Mouse (Mus musculus) activated CD4-positive, CD25-positive, alpha-beta regulatory T cell (primary cell): ENCODE data around the gene Bcan. TPM values are rescaled to one million over a fixed set of nuclear protein-coding genes. Genes with fewer than 3 reads are reported as not detected.

Experiments
- polyA plus RNA-seq, 2 experiments: library from polyadenylated mRNA; unstranded; fragments of 100-300 nt; shearing (Covaris generic); gene quantifications; one replicate each; pipeline ENCODE4 v1.2.1; 2017

Bcan gene
- polyA plus RNA-seq = not detected

GRCm38 (mm10) chr3:88000181-88000580 lies at the start of gene Bcan:
Bcan (minus strand) TSS chr3:88000230.

GRCm38 (mm10) chr3:88042661-88043421 lies 42.8 kb upstream of the Bcan start, which contains the start of gene Gpatch4:
Gpatch4 (plus strand) TSS chr3:88043108.

GRCm38 (mm10) chr3:88027434-88028186 lies 27.6 kb upstream of the Bcan start, which contains the start of gene Hapln2:
Hapln2 (minus strand) TSS chr3:88027583.

GRCm38 (mm10) chr3:87970939-87971488 lies 29.0 kb downstream of the Bcan start, which contains the start of gene Nes:
Nes (plus strand) TSS chr3:87971078.

GRCm38 (mm10) chr3:87948378-87949265 lies 51.4 kb downstream of the Bcan start, which contains the start of gene Crabp2:
Crabp2 (plus strand) TSS chr3:87948666.

Other genes with a start within 250 kb of the Bcan start
- gene Ntrk1, start 205.1 kb downstream of the Bcan start, polyA plus RNA-seq = under 1 TPM in 1 of 2 experiments, not detected in 1; 0.23 TPM
- gene Insrr, start 203.3 kb downstream of the Bcan start, polyA plus RNA-seq = under 1 TPM; 0.34 to 0.94 TPM
- gene Pear1, start 175.9 kb downstream of the Bcan start, polyA plus RNA-seq = 10 to 100 TPM; 24.8 to 77.5 TPM
- 100 to 1,000 TPM; 228 to 330 TPM for gene Sh2d2a, start 153.5 kb downstream of the Bcan start, polyA plus RNA-seq
- 10 to 100 TPM; 13.8 to 16.3 TPM for gene Prcc, start 114.6 kb downstream of the Bcan start, polyA plus RNA-seq
- gene Hdgf, start 93.9 kb downstream of the Bcan start, polyA plus RNA-seq = 100 to 1,000 TPM; 146 to 171 TPM
- 100 to 1,000 TPM; 105 to 156 TPM for gene Mrpl24, start 80.7 kb downstream of the Bcan start, polyA plus RNA-seq
- 10 to 100 TPM; 35.7 to 42.3 TPM for gene Isg20l2, start 69.9 kb downstream of the Bcan start, polyA plus RNA-seq
- gene Rrnad1, start 69.5 kb downstream of the Bcan start, polyA plus RNA-seq = 10 to 100 TPM; 18.7 to 20.8 TPM
- under 1 TPM in 1 of 2 experiments, not detected in 1; 0.63 TPM for gene Crabp2, start 51.6 kb downstream of the Bcan start, polyA plus RNA-seq
- under 1 TPM in 1 of 2 experiments, not detected in 1; 0.15 TPM for gene Nes, start 29.2 kb downstream of the Bcan start, polyA plus RNA-seq
- gene Hapln2, start 27.4 kb upstream of the Bcan start, polyA plus RNA-seq = not detected
- 10 to 100 TPM; 16.3 to 32.1 TPM for gene Gpatch4, start 42.9 kb upstream of the Bcan start, polyA plus RNA-seq
- gene Naxe, start 58.3 kb upstream of the Bcan start, polyA plus RNA-seq = 100 to 1,000 TPM in 1 of 2 experiments, 10 to 100 TPM in 1; 83.1 to 104 TPM
- gene Ttc24, start 78.1 kb upstream of the Bcan start, polyA plus RNA-seq = under 1 TPM in 1 of 2 experiments, not detected in 1; 0.07 TPM
- 1 to 10 TPM in 1 of 2 experiments, under 1 TPM in 1; 0.61 to 2.1 TPM for gene Iqgap3, start 81.7 kb upstream of the Bcan start, polyA plus RNA-seq
- gene Mef2d, start 142.1 kb upstream of the Bcan start, polyA plus RNA-seq = 10 to 100 TPM; 71.6 to 97.8 TPM